24 mouse cellular contexts compared by ENCODE assay signal in genomic region chr13:14374470-14374869, GRCm38 (mm10).
DNase-seq lines count a peak whose midpoint lies in the region; ATAC-seq and TF ChIP-seq lines count a peak whose summit lies in the region.
"Had no signal": no experiment of that assay in that cellular context is flagged by ENCODE, and none has a peak within 500 bp of the region (broad histone marks: within the 10 kb centered on the region; RNA-seq: fewer than 3 reads in every experiment).

No protein-coding gene starts in this region.

- no peak overlapping the region for H3K4me2 ChIP-seq in midbrain, embryonic 13.5 days (replicated peaks)

- H3K4me3 ChIP-seq in MEL (ENCODE audit: control insufficient read depth in 1 of 2, insufficient read depth in 1 of 2, low read depth in 2 of 2, low read length in 2 of 2) = no peak overlapping the region
- no peak overlapping the region for H3K4me3 ChIP-seq in midbrain, embryonic 13.5 days (replicated peaks)

- H3K27ac ChIP-seq in MEL (ENCODE audit: control insufficient read depth, low read depth, low read length) = no peak overlapping the region
- H3K27ac ChIP-seq in midbrain, embryonic 13.5 days = no peak overlapping the region

- no peak for TF ChIP-seq RAD21 in MEL (IDR thresholded peaks at IDR 0.05; ENCODE audit: low read depth, low read length)

- no peaks in the 10 kb centered on the region for H3K79me2 ChIP-seq in MEL (ENCODE audit: control insufficient read depth, insufficient read depth, low read length, poor library complexity)

- peaks cover 0 to 6% of the 10 kb centered on the region in 2 experiments; a peak in 2 of 4 replicates for H3K36me3 ChIP-seq in MEL (ENCODE audit: control insufficient read depth in 1 of 2, insufficient read depth in 2 of 2, low read length in 2 of 2)
- H3K36me3 ChIP-seq in midbrain, embryonic 13.5 days = 0 out of 2 replicates have a peak, but pooled peaks cover 10% of the 10 kb centered on the region

- no peak for DNase-seq in frontal cortex, postnatal 36 days (ENCODE audit: low spot score in 2 of 2)
- DNase-seq in MEL (ENCODE audit: low read depth, low spot score) = peak; percentile 43
- DNase-seq in MEL-GATA-1-ER (ENCODE audit: extremely low read depth, low read depth) = peak; percentile 13
- DNase-seq: adrenal gland, adult 2 months; adrenal gland, adult 8-10 months; adrenal gland, postnatal 10 days; adrenal gland, postnatal 14 days; adrenal gland, postnatal 25 days; adrenal gland, postnatal 36 days; B cell, adult 2 months; cerebellum, adult 11 months; cerebellum, adult 11-12 months; cerebellum, adult 18-20 months; cerebellum, adult 2 months; cerebellum, adult 8-10 months; cerebellum, adult 9-10 months had no signal

- H3K27me3 ChIP-seq in MEL (ENCODE audit: control insufficient read depth in 1 of 2, insufficient read depth in 2 of 2, low read length in 2 of 2) = no peaks in the 10 kb centered on the region
- H3K27me3 ChIP-seq in midbrain, embryonic 13.5 days = no peaks in the 10 kb centered on the region
- H3K27me3 ChIP-seq: CH12.LX, Patski had no signal

- H3K4me1 ChIP-seq in MEL (ENCODE audit: control insufficient read depth in 1 of 2, insufficient read depth in 2 of 2, low read length in 2 of 2) = peaks cover 2% of the 10 kb centered on the region in 2 experiments; a peak in 2 of 4 replicates
- H3K4me1 ChIP-seq in midbrain, embryonic 13.5 days (replicated peaks) = no peaks in the 10 kb centered on the region

- TF ChIP-seq POLR2A in MEL (IDR thresholded peaks at IDR 0.05; ENCODE audit: control insufficient read depth in 1 of 2, insufficient read depth in 1 of 2, low read depth in 1 of 2, low read length in 2 of 2, poor library complexity in 1 of 2) = no peak

- 0 out of 2 replicates have a peak, but pooled peaks have one; percentile 2 for ATAC-seq in frontal cortex, adult (ENCODE audit: low TSS enrichment)
- no peak for ATAC-seq in midbrain, embryonic 13.5 days
- ATAC-seq in cerebellum, adult (ENCODE audit: insufficient number of reproducible peaks, low FRiP score, low TSS enrichment) = no peak
- ATAC-seq: activated CD4-positive, CD25-positive, alpha-beta regulatory T cell, adult 4 months; CD4-positive, CD25-positive, alpha-beta regulatory T cell, adult 4 months; Patski had no signal

- no peak for TF ChIP-seq CTCF in MEL (IDR thresholded peaks at IDR 0.05 in 2 of 3, conservative IDR thresholded peaks at IDR 0.05 in 1 of 3; ENCODE audit: control insufficient read depth in 1 of 3, insufficient read depth in 1 of 3, low read depth in 2 of 3, low read length in 3 of 3, poor library complexity in 1 of 3, severe bottlenecking in 1 of 3)

- peak; percentile 17 to 65; a peak in 3 of 4 replicates for TF ChIP-seq EP300 in MEL (IDR thresholded peaks at IDR 0.05; ENCODE audit: low read depth in 1 of 2, low read length in 2 of 2)

- no peak overlapping the region for H3K9ac ChIP-seq in MEL (ENCODE audit: control insufficient read depth, low read depth, low read length, poor library complexity, severe bottlenecking)
- no peak overlapping the region for H3K9ac ChIP-seq in midbrain, embryonic 13.5 days (replicated peaks)

- no peaks in the 10 kb centered on the region for H3K9me3 ChIP-seq in MEL (replicated peaks; ENCODE audit: insufficient read depth, low read length)
- H3K9me3 ChIP-seq in midbrain, embryonic 13.5 days = no peaks in the 10 kb centered on the region
- H3K9me3 ChIP-seq: G1E had no signal

TF ChIP-seq in MEL, 35 proteins besides CTCF, POLR2A, EP300 and RAD21:
- TF ChIP-seq MAX (IDR thresholded peaks at IDR 0.05; ENCODE audit: low read length) (no peak), MYB (IDR thresholded peaks at IDR 0.05; ENCODE audit: low read depth, low read length) (no peak), USF2 (IDR thresholded peaks at IDR 0.05; ENCODE audit: borderline replicate concordance in 1 of 2, insufficient read depth in 1 of 2, low read depth in 1 of 2, low read length in 2 of 2) (no peak), GATA1 (IDR thresholded peaks at IDR 0.05; ENCODE audit: low read depth, low read length) (peak; percentile 73)

Comparison
In these comparisons a context has a peak if more than half of its experiments do, and no peak if none do; other contexts are left out.
1. DNase-seq: peak in MEL (single experiment) and MEL-GATA-1-ER (single experiment); none in frontal cortex, postnatal 36 days (0 of 2).